Mouse (Mus musculus): Measurements from ENCODE around the gene Dpp9. TPM values are rescaled to one million over a fixed set of nuclear protein-coding genes. Genes with fewer than 3 reads are reported as not detected.

Gene Dpp9
- polyA plus RNA-seq, 1 experiment: 5.6 TPM

DNA sequence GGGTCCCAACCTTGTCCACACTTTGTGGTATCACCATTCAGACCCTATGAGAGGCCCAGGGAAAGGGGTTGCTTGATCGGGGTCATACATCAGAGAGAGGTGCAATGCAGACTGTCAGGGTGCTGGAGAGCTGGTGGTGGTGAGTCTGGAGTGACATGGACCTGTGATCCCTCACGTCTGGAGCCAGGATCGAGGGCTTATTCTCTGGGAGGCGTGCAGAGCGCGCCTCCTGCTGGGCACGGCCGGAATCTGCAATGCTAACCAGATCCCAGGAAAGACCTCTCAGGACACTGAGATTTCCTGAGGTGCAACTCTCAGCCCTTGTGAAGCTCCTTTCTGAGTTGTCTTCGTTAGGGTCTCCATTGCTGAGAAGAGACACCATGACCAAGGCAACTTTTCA is 59.0 kb downstream of the Dpp9 start:
- H3K27me3 ChIP-seq (ENCODE audit: control insufficient read depth): peaks cover 41% of the 10 kb centered on the region

DNA sequence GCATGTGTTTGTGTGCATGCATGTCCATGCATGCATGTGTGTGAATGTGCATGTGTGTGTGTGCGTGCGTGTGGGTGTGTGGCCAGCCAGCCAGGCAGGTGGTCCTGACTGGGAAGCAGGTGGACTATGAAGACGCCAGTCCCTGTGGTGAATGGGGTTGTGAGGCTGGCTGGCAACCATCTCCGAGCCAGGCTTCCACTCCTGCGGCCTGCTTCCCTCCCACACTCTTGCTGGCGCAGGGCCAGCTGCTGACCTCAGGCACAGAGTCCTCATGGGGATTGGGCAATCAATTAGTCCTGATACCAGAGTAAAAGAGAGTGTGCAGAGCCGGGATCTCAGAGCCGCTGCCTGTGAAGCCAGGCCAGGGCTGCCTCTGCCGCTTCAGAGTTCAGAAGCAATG is 65.1 kb downstream of the Dpp9 start:
- Histone ChIP-seq H3K27me3 (ENCODE audit: control insufficient read depth) (peaks cover 61% of the 10 kb centered on the region), H3K9me3 (ENCODE audit: control insufficient read depth, low read length) (no peaks in the 10 kb centered on the region), H3K4me1 (ENCODE audit: control insufficient read depth) (no peaks in the 10 kb centered on the region), H3K36me3 (ENCODE audit: control insufficient read depth) (no peaks in the 10 kb centered on the region), H3K4me3 (replicated peaks) (no peak overlapping the region)
- TF ChIP-seq GATA1 (IDR thresholded peaks at IDR 0.05; ENCODE audit: low read length) (no peak), TAL1 (IDR thresholded peaks at IDR 0.05; ENCODE audit: low read length) (no peak)

More for the DNA sequence above, 59.0 kb downstream of the Dpp9 start:
- Histone ChIP-seq H3K4me3 (replicated peaks) (no peak overlapping the region), H3K4me1 (ENCODE audit: control insufficient read depth) (peaks cover 23% of the 10 kb centered on the region), H3K9me3 (ENCODE audit: control insufficient read depth, low read length) (no peaks in the 10 kb centered on the region), H3K36me3 (ENCODE audit: control insufficient read depth) (no peaks in the 10 kb centered on the region)
- TF ChIP-seq TAL1 (IDR thresholded peaks at IDR 0.05; ENCODE audit: low read length) (no peak), GATA1 (IDR thresholded peaks at IDR 0.05; ENCODE audit: low read length) (no peak)

DNA sequence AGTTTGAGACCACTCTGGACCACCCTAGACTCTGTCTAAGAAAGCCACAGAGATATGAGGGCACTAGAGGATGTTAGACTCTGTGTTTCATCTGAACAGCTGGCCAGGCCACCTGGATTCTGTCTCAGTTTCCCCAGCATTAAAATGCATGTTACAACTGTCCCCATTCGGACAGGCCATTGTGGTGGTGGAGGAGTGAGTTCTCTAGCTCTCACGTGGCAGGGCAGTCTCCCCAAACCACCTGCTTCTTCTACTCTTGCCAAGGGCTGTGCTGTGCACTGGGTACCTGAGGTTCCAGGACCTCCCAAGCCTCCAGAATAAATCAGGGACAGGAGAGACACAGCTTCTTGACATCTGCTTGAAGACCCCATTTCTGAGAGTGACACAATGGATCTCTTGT is 68.8 kb downstream of the Dpp9 start:
- Histone ChIP-seq H3K4me1 (ENCODE audit: control insufficient read depth) (no peaks in the 10 kb centered on the region), H3K4me3 (replicated peaks) (no peak overlapping the region), H3K36me3 (ENCODE audit: control insufficient read depth) (no peaks in the 10 kb centered on the region), H3K27me3 (ENCODE audit: control insufficient read depth) (peaks cover 71% of the 10 kb centered on the region), H3K9me3 (ENCODE audit: control insufficient read depth, low read length) (no peaks in the 10 kb centered on the region)
- TF ChIP-seq TAL1 (IDR thresholded peaks at IDR 0.05; ENCODE audit: low read length) (no peak), GATA1 (IDR thresholded peaks at IDR 0.05; ENCODE audit: low read length) (no peak)

DNA sequence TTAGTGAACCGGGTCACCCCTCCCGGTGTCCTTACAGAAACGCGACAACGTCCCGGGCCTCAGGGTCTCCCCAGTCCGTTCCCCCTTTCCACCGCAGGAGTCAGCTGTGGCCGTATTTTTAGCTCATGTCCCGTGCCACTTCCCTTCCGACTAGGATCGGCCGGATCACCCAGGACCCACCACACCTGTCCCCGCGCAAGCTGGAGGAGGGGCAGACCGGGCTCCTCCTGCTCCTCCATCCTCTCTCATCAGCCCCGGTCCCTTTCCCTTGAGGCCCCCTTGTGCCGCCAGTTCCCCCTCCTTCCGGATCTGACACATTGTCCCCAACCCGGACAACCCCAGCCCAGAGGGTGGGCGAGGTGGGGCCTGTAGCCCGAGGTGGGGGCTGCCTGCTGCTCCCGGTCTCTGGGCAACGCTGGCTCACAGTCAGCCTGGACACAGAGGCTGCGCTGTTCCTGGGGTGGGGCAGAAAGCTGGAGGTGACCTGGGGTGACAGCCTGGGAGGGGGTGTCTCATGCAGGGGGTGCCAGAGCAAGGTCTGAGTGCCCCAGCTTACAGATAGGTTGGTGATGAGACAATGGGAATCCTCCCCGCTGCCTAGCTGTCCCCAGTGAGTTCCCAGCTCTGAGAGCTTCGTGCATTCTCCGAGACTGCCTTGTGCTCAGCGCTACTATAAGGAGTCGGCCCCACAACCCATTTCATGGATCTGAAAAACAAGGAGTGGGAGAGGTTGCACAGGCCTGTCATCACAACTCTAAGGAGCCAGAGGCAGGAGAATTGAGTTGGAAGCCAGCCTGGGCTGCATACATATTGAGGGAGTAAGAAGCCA is 69.7 kb downstream of the Dpp9 start:
- Histone ChIP-seq H3K9me3 (ENCODE audit: control insufficient read depth, low read length) (no peaks in the 10 kb centered on the region), H3K4me1 (ENCODE audit: control insufficient read depth) (no peaks in the 10 kb centered on the region), H3K36me3 (ENCODE audit: control insufficient read depth) (no peaks in the 10 kb centered on the region), H3K27me3 (ENCODE audit: control insufficient read depth) (peaks cover 75% of the 10 kb centered on the region), H3K4me3 (replicated peaks) (no peak overlapping the region)
- TF ChIP-seq TAL1 (IDR thresholded peaks at IDR 0.05; ENCODE audit: low read length) (no peak), GATA1 (IDR thresholded peaks at IDR 0.05; ENCODE audit: low read length) (no peak)

DNA sequence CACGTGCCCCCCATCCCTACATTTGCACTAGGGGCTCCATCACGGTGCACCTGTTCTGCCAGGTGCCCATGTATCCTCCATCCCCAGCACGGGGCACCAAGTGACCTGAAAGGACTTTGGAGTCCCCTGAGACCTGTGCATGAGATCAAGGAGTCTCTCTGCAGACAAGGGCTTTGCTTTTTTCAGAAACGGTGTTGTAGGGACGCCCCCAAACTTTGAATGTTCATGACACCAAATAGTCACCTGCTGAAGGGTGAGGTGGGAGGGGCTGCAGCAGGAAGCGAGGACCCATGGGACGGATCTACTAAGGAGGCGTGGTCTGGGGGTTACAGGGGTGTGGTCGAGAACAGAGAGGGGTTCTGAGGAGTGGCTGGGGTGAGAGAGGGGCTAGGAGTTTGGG is 70.4 kb downstream of the Dpp9 start:
- TF ChIP-seq TAL1 (IDR thresholded peaks at IDR 0.05; ENCODE audit: low read length) (no peak), GATA1 (IDR thresholded peaks at IDR 0.05; ENCODE audit: low read length) (no peak)
- no peaks in the 10 kb centered on the region for H3K4me1 ChIP-seq (ENCODE audit: control insufficient read depth)
- H3K27me3 ChIP-seq (ENCODE audit: control insufficient read depth): peaks cover 75% of the 10 kb centered on the region
- no peaks in the 10 kb centered on the region for H3K9me3 ChIP-seq (ENCODE audit: control insufficient read depth, low read length)
- no peak overlapping the region for H3K4me3 ChIP-seq (replicated peaks)
- H3K36me3 ChIP-seq (ENCODE audit: control insufficient read depth): no peaks in the 10 kb centered on the region

DNA sequence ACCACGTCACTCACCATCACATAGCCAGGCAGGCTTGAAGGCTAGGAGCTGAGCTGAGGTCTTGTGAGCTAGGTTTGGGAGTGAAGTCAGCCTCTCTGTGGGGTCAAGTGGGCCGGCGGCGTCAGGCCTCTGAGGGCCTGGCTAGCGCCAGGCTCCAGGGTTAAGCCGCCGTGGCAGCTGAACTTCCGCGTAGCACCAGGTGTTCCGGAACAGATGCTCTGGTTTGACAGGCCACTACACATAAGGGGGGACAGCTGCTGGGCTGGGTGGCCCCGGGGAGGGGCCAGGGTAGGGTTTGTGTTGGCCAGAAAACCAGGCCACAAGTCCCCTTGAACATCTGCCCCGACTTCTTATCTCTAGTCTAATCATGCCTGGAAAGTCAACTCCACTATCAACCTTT is 71.3 kb downstream of the Dpp9 start:
- H3K9me3 ChIP-seq (ENCODE audit: control insufficient read depth, low read length): no peaks in the 10 kb centered on the region
- no peaks in the 10 kb centered on the region for H3K4me1 ChIP-seq (ENCODE audit: control insufficient read depth)
- no peak for TF ChIP-seq TAL1 (IDR thresholded peaks at IDR 0.05; ENCODE audit: low read length)
- no peak for TF ChIP-seq GATA1 (IDR thresholded peaks at IDR 0.05; ENCODE audit: low read length)
- H3K36me3 ChIP-seq (ENCODE audit: control insufficient read depth): no peaks in the 10 kb centered on the region
- H3K27me3 ChIP-seq (ENCODE audit: control insufficient read depth): peaks cover 82% of the 10 kb centered on the region
- no peak overlapping the region for H3K4me3 ChIP-seq (replicated peaks)

DNA sequence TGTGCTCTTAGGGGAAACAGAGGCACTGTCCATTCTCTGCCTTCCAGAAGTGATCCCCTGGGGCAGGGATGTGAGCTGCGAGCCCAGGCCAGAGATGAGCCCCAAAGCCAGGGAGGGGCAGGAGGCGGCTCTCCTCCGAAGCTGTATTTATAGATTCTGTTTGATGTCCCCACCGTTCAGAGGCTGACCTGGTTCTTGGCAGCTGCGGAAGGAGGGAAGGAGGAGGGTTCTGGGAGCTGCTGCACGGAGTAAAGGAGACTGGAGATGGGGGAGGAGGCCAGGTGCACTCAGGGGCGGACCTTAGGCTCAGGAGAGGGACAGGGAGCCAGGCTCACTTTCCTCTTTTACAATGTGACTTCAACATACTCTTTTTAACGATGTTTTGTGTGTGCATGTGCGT is 72.6 kb downstream of the Dpp9 start:
- TF ChIP-seq GATA1 (IDR thresholded peaks at IDR 0.05; ENCODE audit: low read length): no peak
- no peak for TF ChIP-seq TAL1 (IDR thresholded peaks at IDR 0.05; ENCODE audit: low read length)
- Histone ChIP-seq H3K4me3 (replicated peaks) (no peak overlapping the region), H3K4me1 (ENCODE audit: control insufficient read depth) (peaks cover 8% of the 10 kb centered on the region; the same call in 1 of the 2 replicates), H3K9me3 (ENCODE audit: control insufficient read depth, low read length) (no peaks in the 10 kb centered on the region), H3K27me3 (ENCODE audit: control insufficient read depth) (peaks cover 93% of the 10 kb centered on the region), H3K36me3 (ENCODE audit: control insufficient read depth) (no peaks in the 10 kb centered on the region)

DNA sequence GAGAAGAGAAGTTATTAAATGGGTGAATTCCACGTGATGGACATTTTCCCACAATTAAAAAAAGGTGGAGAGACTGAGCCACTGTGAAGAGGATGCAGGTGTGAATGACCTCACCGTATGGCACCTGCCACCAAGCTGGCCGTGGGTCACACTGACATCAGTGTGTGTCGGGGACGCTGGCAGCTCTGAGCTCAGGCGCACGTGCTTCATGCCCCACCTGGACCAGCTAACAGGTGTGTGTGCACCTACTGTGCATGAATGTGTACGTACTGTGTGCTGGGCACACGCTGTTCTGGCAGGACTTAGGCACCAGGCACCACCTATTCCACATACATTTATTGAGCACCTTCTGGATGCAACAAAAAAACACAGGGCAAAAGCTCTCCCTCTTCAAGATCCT is 74.2 kb downstream of the Dpp9 start:
- TF ChIP-seq TAL1 (IDR thresholded peaks at IDR 0.05; ENCODE audit: low read length): no peak
- peaks cover 93% of the 10 kb centered on the region for H3K27me3 ChIP-seq (ENCODE audit: control insufficient read depth)
- H3K4me3 ChIP-seq (replicated peaks): no peak overlapping the region
- peaks cover 15% of the 10 kb centered on the region for H3K4me1 ChIP-seq (ENCODE audit: control insufficient read depth)
- no peaks in the 10 kb centered on the region for H3K9me3 ChIP-seq (ENCODE audit: control insufficient read depth, low read length)
- H3K36me3 ChIP-seq (ENCODE audit: control insufficient read depth): no peaks in the 10 kb centered on the region

DNA sequence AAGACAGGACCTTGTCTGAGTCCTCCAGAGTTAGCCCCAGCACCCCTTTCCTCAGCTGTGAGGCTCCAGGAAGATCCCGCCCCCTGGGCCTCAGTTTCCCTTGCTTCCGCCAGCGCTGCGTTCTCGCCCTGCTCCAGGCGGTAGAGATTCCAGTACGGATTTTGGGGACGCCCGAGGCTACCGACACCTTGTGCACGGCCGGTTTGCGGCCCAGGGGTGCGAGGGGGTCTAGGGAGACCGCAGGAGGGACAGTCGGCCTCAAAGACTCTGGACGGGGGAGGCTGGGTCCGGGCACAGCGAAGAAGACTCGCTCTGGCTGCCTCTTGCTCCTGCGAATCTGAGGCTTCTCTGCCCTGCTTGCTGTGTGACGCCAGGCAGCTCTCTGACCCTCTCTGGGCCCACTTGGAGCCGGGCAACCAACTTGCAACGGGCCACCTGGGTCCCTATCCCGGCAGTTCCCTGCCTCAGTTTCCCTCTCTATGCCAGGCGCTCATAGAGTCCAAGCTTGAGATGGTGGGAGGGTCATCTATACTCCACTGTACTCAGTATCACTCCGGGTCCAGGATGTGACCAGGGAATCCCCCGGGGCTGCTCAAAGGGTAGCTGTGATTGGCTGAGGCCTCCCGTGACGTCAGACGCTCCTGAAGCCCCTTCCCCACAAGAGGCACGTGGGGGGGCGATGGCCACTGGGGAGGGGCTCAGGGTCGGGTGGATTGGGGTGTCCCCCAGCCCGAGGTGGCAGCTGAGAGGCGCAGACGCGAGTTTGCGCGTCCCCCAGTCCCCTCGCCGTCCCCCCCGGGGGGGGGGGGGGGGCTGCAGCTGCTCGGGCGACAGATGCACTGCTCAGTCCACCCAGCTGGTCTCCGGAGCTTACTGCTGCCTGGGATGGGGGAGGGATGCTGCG is 76.8 kb downstream of the Dpp9 start:
- Histone ChIP-seq H3K27me3 (ENCODE audit: control insufficient read depth) (peaks cover 82% of the 10 kb centered on the region), H3K4me1 (ENCODE audit: control insufficient read depth) (peaks cover 18% of the 10 kb centered on the region)

More for the DNA sequence above, 76.8 kb downstream of the Dpp9 start:
- Histone ChIP-seq H3K9me3 (ENCODE audit: control insufficient read depth, low read length) (no peaks in the 10 kb centered on the region), H3K36me3 (ENCODE audit: control insufficient read depth) (no peaks in the 10 kb centered on the region), H3K4me3 (replicated peaks) (no peak overlapping the region)
- TF ChIP-seq TAL1 (IDR thresholded peaks at IDR 0.05; ENCODE audit: low read length): no peak
- no peak for TF ChIP-seq GATA1 (IDR thresholded peaks at IDR 0.05; ENCODE audit: low read length)

Data from erythroblast, embryonic 14.5 days (primary cell).